Mouse (Mus musculus) intestine, embryonic 14.5 days (tissue): ENCODE results near the gene Fxyd5. TPM values are rescaled to one million over a fixed set of nuclear protein-coding genes. Genes with fewer than 3 reads are reported as not detected.

Source experiments
- ATAC-seq: fragments of 200-750 bp; cut with Nextera tagmentation; replicated peaks from 2 replicates; pipeline ENCODE4 v1.8.0; 2017; ENCODE audit warnings: low read depth, moderate number of reproducible peaks, moderate TSS enrichment, moderate library complexity; ENCODE audit not compliant: low FRiP score, low TSS enrichment
- DNase-seq: peaks from one replicate; pipeline ENCODE4 v3.0.0-alpha.2; 2018; ENCODE audit warnings: low spot score
- H3K27ac ChIP-seq: fragments of 300-500 bp; sonication (generic); 2 replicates; pipeline ENCODE4 v1.5.1; 2014; ENCODE audit warnings: low read depth, mild to moderate bottlenecking, control low read depth
- H3K27me3 ChIP-seq: fragments of 300-500 bp; sonication (generic); replicated peaks from 2 replicates; pipeline ENCODE4 v1.6.1; 2014; ENCODE audit warnings: low read length, control low read depth; ENCODE audit not compliant: control insufficient read depth, insufficient read depth
- H3K36me3 ChIP-seq: fragments of 300-500 bp; sonication (generic); 2 replicates; pipeline ENCODE4 v1.6.1; 2014; ENCODE audit warnings: low read length, control low read depth; ENCODE audit not compliant: control insufficient read depth, insufficient read depth
- H3K4me1 ChIP-seq: fragments of 300-500 bp; sonication (generic); replicated peaks from 2 replicates; pipeline ENCODE4 v1.6.1; 2014; ENCODE audit warnings: low read length, control low read depth, mixed read lengths; ENCODE audit not compliant: control insufficient read depth, insufficient read depth
- H3K4me2 ChIP-seq: fragments of 300-500 bp; sonication (generic); 2 replicates; pipeline ENCODE4 v1.6.1; 2014; ENCODE audit warnings: low read length
- H3K4me3 ChIP-seq: fragments of 300-500 bp; sonication (generic); 2 replicates; pipeline ENCODE4 v1.5.1; 2014; ENCODE audit warnings: low read depth, low read length, control low read depth, mixed read lengths
- H3K9ac ChIP-seq: fragments of 300-500 bp; sonication (generic); 2 replicates; pipeline ENCODE4 v1.6.1; 2014; ENCODE audit warnings: mild to moderate bottlenecking, low read length
- H3K9me3 ChIP-seq: fragments of 300-500 bp; sonication (generic); 2 replicates; pipeline ENCODE4 v1.6.1; 2016; ENCODE audit warnings: low read length, control low read depth; ENCODE audit not compliant: control insufficient read depth
- WGBS: fragments of 180-500 bp; shearing (Covaris S2); extraction: QIAGEN DNeasy Blood & Tissue Kit; methylation state at CpG from one replicate; pipeline ENCODE4 v1.1.7; 2014; 5-methylcytosine and 5-hydroxymethylcytosine counted together
- polyA plus RNA-seq: library from polyadenylated mRNA; unstranded; fragments of >200 nt; fragmentation: Nextera tagmentation; extraction: Ambion mirVana; gene quantifications from 2 replicates; pipeline ENCODE4 v1.2.1, GENCODE M21; 2014

Fxyd5 gene
- polyA plus RNA-seq, 1 experiment from 2014 or later, result 22.8 TPM

- H3K4me3 ChIP-seq, result no peak overlapping the region
- no peak for DNase-seq
- H3K9me3 ChIP-seq, result no peaks in the 10 kb centered on the region
- no peak for ATAC-seq
- H3K4me2 ChIP-seq, result no peak overlapping the region
- no peak overlapping the region for H3K9ac ChIP-seq
- H3K27me3 ChIP-seq, result no peaks in the 10 kb centered on the region
- no peak overlapping the region for H3K27ac ChIP-seq
- no peaks in the 10 kb centered on the region for H3K36me3 ChIP-seq
- H3K4me1 ChIP-seq, result peaks cover 8% of the 10 kb centered on the region
Observed at GRCm38 (mm10) chr7:31073546-31073945, 31.3 kb upstream of the Fxyd5 start.

- peak overlapping the region; percentile 6; the same call in 1 of the 2 replicates for H3K4me2 ChIP-seq
Observed at GRCm38 (mm10) chr7:31072326-31072725, 30.0 kb upstream of the Fxyd5 start.

GRCm38 (mm10) chr7:31070324-31070723, 28.0 kb upstream of the Fxyd5 start:
- ATAC-seq (no peak), DNase-seq (no peak)
- WGBS, result 83% methylated on average over 6 of the region's 6 CpGs
- Histone ChIP-seq H3K9ac (no peak overlapping the region), H3K4me3 (no peak overlapping the region), H3K36me3 (no peaks in the 10 kb centered on the region), H3K4me2 (no peak overlapping the region), H3K9me3 (no peaks in the 10 kb centered on the region), H3K27ac (no peak overlapping the region), H3K27me3 (no peaks in the 10 kb centered on the region), H3K4me1 (peaks cover 8% of the 10 kb centered on the region)

More at GRCm38 (mm10) chr7:31072326-31072725, 30.0 kb upstream of the Fxyd5 start:
- Histone ChIP-seq H3K4me1 (peaks cover 8% of the 10 kb centered on the region), H3K27ac (peak overlapping the region; percentile 51; the same call in 1 of the 2 replicates), H3K27me3 (no peaks in the 10 kb centered on the region), H3K9ac (no peak overlapping the region), H3K36me3 (no peaks in the 10 kb centered on the region), H3K9me3 (no peaks in the 10 kb centered on the region), H3K4me3 (no peak overlapping the region)
- ATAC-seq (no peak), DNase-seq (no peak)
- WGBS, result 24% methylated on average over 9 of the region's 9 CpGs

GRCm38 (mm10) chr7:31069491-31069890, 27.2 kb upstream of the Fxyd5 start:
- no peaks in the 10 kb centered on the region for H3K36me3 ChIP-seq
- H3K27me3 ChIP-seq, result no peaks in the 10 kb centered on the region
- ATAC-seq (no peak), DNase-seq (no peak)
- H3K4me2 ChIP-seq, result no peak overlapping the region
- no peak overlapping the region for H3K4me3 ChIP-seq
- peaks cover 8% of the 10 kb centered on the region for H3K4me1 ChIP-seq
- no peak overlapping the region for H3K9ac ChIP-seq
- H3K27ac ChIP-seq, result no peak overlapping the region
- 84% methylated on average over 14 of the region's 14 CpGs for WGBS
- H3K9me3 ChIP-seq, result no peaks in the 10 kb centered on the region

- 41% methylated on average over 5 of the region's 5 CpGs for WGBS
- DNase-seq (no peak), ATAC-seq (peak; percentile 51)
- Histone ChIP-seq H3K4me3 (no peak overlapping the region), H3K9me3 (no peaks in the 10 kb centered on the region), H3K27me3 (no peaks in the 10 kb centered on the region), H3K4me1 (peaks cover 8% of the 10 kb centered on the region), H3K36me3 (no peaks in the 10 kb centered on the region), H3K27ac (no peak overlapping the region), H3K9ac (no peak overlapping the region), H3K4me2 (no peak overlapping the region)
Observed at GRCm38 (mm10) chr7:31067836-31068235, 25.6 kb upstream of the Fxyd5 start.

- WGBS, result 81% methylated on average over 12 of the region's 12 CpGs
- no peaks in the 10 kb centered on the region for H3K9me3 ChIP-seq
Observed at GRCm38 (mm10) chr7:31063074-31063560, 20.8 kb upstream of the Fxyd5 start.

GRCm38 (mm10) chr7:31060621-31061010, 18.3 kb upstream of the Fxyd5 start:
- no peak overlapping the region for H3K27ac ChIP-seq
- H3K9ac ChIP-seq, result no peak overlapping the region
- no peaks in the 10 kb centered on the region for H3K9me3 ChIP-seq
- 0 out of 2 replicates have a peak, but pooled peaks cover 3% of the 10 kb centered on the region for H3K4me1 ChIP-seq
- peak overlapping the region; percentile 3; the same call in 1 of the 2 replicates for H3K4me2 ChIP-seq
- H3K36me3 ChIP-seq, result no peaks in the 10 kb centered on the region
- DNase-seq (no peak), ATAC-seq (no peak)
- 89% methylated on average over 7 of the region's 7 CpGs for WGBS
- no peak overlapping the region for H3K4me3 ChIP-seq
- H3K27me3 ChIP-seq, result no peaks in the 10 kb centered on the region

More at GRCm38 (mm10) chr7:31063074-31063560, 20.8 kb upstream of the Fxyd5 start:
- no peaks in the 10 kb centered on the region for H3K36me3 ChIP-seq
- H3K27me3 ChIP-seq, result no peaks in the 10 kb centered on the region
- H3K27ac ChIP-seq, result no peak overlapping the region
- no peak overlapping the region for H3K4me3 ChIP-seq
- DNase-seq, result no peak
- no peak overlapping the region for H3K4me2 ChIP-seq
- H3K4me1 ChIP-seq, result no peaks in the 10 kb centered on the region
- no peak for ATAC-seq
- no peak overlapping the region for H3K9ac ChIP-seq

- H3K9ac ChIP-seq, result no peak overlapping the region
- ATAC-seq (no peak), DNase-seq (no peak)
- H3K27ac ChIP-seq, result peak overlapping the region; percentile 30; the same call in 1 of the 2 replicates
- H3K4me1 ChIP-seq, result peaks cover 8% of the 10 kb centered on the region
- no peaks in the 10 kb centered on the region for H3K9me3 ChIP-seq
- no peak overlapping the region for H3K4me3 ChIP-seq
- WGBS, result 66% methylated on average over 11 of the region's 11 CpGs
- H3K27me3 ChIP-seq, result no peaks in the 10 kb centered on the region
- peak overlapping the region; percentile 3; the same call in 1 of the 2 replicates for H3K4me2 ChIP-seq
- H3K36me3 ChIP-seq, result no peaks in the 10 kb centered on the region
Observed at GRCm38 (mm10) chr7:31059919-31060620, 17.8 kb upstream of the Fxyd5 start.

- Histone ChIP-seq H3K36me3 (no peaks in the 10 kb centered on the region), H3K4me3 (no peak within 1 kb of the TSS), H3K27me3 (0 out of 2 replicates have a peak, but pooled peaks cover 4% of the 10 kb centered on the region), H3K9ac (no peak within 1 kb of the TSS), H3K9me3 (no peaks in the 10 kb centered on the region), H3K27ac (peak within 1 kb of the TSS; percentile 30; the same call in 1 of the 2 replicates), H3K4me1 (peaks cover 18% of the 10 kb centered on the region), H3K4me2 (0 out of 2 replicates have a peak within 1 kb of the TSS, but pooled peaks have one; percentile 3)
- ATAC-seq (peak; percentile 50), DNase-seq (peak; percentile 96)
- 7% methylated on average over 2 of the region's 2 CpGs for WGBS
Observed at GRCm38 (mm10) chr7:31059108-31059507, 16.8 kb upstream of the Fxyd5 start, which contains the start of gene Lgi4. Lgi4 (plus strand) TSS chr7:31059342.
